Mouse (Mus musculus): ENCODE results near the gene Lrrc61. TPM values are rescaled to one million over a fixed set of nuclear protein-coding genes. Genes with fewer than 3 reads are reported as not detected.

Gene Lrrc61
- polyA plus RNA-seq, 1 experiment from 2014 or later, result 17.2 TPM

GRCm38 (mm10) chr6:48555104-48555890 is 701 bp downstream of the Lrrc61 start:
- Histone ChIP-seq H3K27ac (peak overlapping the region; percentile 93), H3K27me3 (ENCODE audit: low read depth, poor library complexity, severe bottlenecking) (no peaks in the 10 kb centered on the region), H3K9me3 (replicated peaks) (no peaks in the 10 kb centered on the region), H3K36me3 (peaks cover 12% of the 10 kb centered on the region), H3K4me1 (peaks cover 21% of the 10 kb centered on the region), H3K4me3 (peak overlapping the region; percentile 62)
- 38% methylated on average over 14 of the region's 14 CpGs for WGBS
- DNase-seq (ENCODE audit: low spot score), result peak; percentile 48

- 89% methylated on average over 3 of the region's 3 CpGs for WGBS
- no peak overlapping the region; the same call in 1 of the 2 replicates for H3K4me3 ChIP-seq
- H3K4me1 ChIP-seq, result peaks cover 21% of the 10 kb centered on the region
- H3K27ac ChIP-seq, result peak overlapping the region; percentile 93; the same call in 1 of the 2 replicates
- DNase-seq (ENCODE audit: low spot score), result no peak
- H3K36me3 ChIP-seq, result peaks cover 12% of the 10 kb centered on the region
- no peaks in the 10 kb centered on the region for H3K9me3 ChIP-seq (replicated peaks)
- H3K27me3 ChIP-seq (ENCODE audit: low read depth, poor library complexity, severe bottlenecking), result no peaks in the 10 kb centered on the region
Measured at GRCm38 (mm10) chr6:48555956-48556355, 1.4 kb downstream of the Lrrc61 start.

GRCm38 (mm10) chr6:48565693-48566310 is 11.2 kb downstream of the Lrrc61 start:
- 0 out of 2 replicates have a peak overlapping the region, but pooled peaks have one; percentile 10 for H3K27ac ChIP-seq
- whole genome bisulfite sequencing, result 95% methylated on average over 4 of the region's 4 CpGs
- 0 out of 2 replicates have a peak, but pooled peaks cover 5% of the 10 kb centered on the region for H3K4me1 ChIP-seq
- H3K9me3 ChIP-seq (replicated peaks), result no peaks in the 10 kb centered on the region
- H3K27me3 ChIP-seq (ENCODE audit: low read depth, poor library complexity, severe bottlenecking), result no peaks in the 10 kb centered on the region
- H3K36me3 ChIP-seq, result peaks cover 42% of the 10 kb centered on the region
- H3K4me3 ChIP-seq, result no peak overlapping the region
- no peak for DNase-seq (ENCODE audit: low spot score)

- H3K9me3 ChIP-seq (replicated peaks), result no peaks in the 10 kb centered on the region
- H3K36me3 ChIP-seq, result peaks cover 42% of the 10 kb centered on the region
- WGBS, result 93% methylated on average over 5 of the region's 5 CpGs
- peak overlapping the region; percentile 38; the same call in 1 of the 2 replicates for H3K27ac ChIP-seq
- no peaks in the 10 kb centered on the region for H3K27me3 ChIP-seq (ENCODE audit: low read depth, poor library complexity, severe bottlenecking)
- no peak overlapping the region for H3K4me3 ChIP-seq
- no peak for DNase-seq (ENCODE audit: low spot score)
- 0 out of 2 replicates have a peak, but pooled peaks cover 5% of the 10 kb centered on the region for H3K4me1 ChIP-seq
Measured at GRCm38 (mm10) chr6:48566312-48566711, 11.7 kb downstream of the Lrrc61 start.

GRCm38 (mm10) chr6:48568036-48568984 is 13.7 kb downstream of the Lrrc61 start:
- Histone ChIP-seq H3K4me3 (no peak overlapping the region), H3K4me1 (peaks cover 21% of the 10 kb centered on the region), H3K27ac (peak overlapping the region; percentile 15; the same call in 1 of the 2 replicates), H3K27me3 (ENCODE audit: low read depth, poor library complexity, severe bottlenecking) (no peaks in the 10 kb centered on the region), H3K36me3 (peaks cover 42% of the 10 kb centered on the region), H3K9me3 (replicated peaks) (no peaks in the 10 kb centered on the region)
- 92% methylated on average over 21 of the region's 21 CpGs for WGBS
- no peak for DNase-seq (ENCODE audit: low spot score)

- Histone ChIP-seq H3K4me1 (peaks cover 27% of the 10 kb centered on the region), H3K27ac (0 out of 2 replicates have a peak overlapping the region, but pooled peaks have one; percentile 15), H3K9me3 (replicated peaks) (no peaks in the 10 kb centered on the region), H3K4me3 (no peak overlapping the region), H3K27me3 (ENCODE audit: low read depth, poor library complexity, severe bottlenecking) (no peaks in the 10 kb centered on the region), H3K36me3 (peaks cover 38% of the 10 kb centered on the region)
- WGBS, result 90% methylated on average over 8 of the region's 8 CpGs
- no peak for DNase-seq (ENCODE audit: low spot score)
Measured at GRCm38 (mm10) chr6:48569065-48569807, 14.6 kb downstream of the Lrrc61 start.

- no peaks in the 10 kb centered on the region for H3K9me3 ChIP-seq (replicated peaks)
- H3K4me1 ChIP-seq, result peaks cover 27% of the 10 kb centered on the region
- no peaks in the 10 kb centered on the region for H3K27me3 ChIP-seq (ENCODE audit: low read depth, poor library complexity, severe bottlenecking)
- 88% methylated on average over 5 of the region's 5 CpGs for WGBS
- peak overlapping the region; percentile 78 for H3K27ac ChIP-seq
- H3K36me3 ChIP-seq, result peaks cover 24% of the 10 kb centered on the region
- no peak overlapping the region for H3K4me3 ChIP-seq
- no peak for DNase-seq (ENCODE audit: low spot score)
Measured at GRCm38 (mm10) chr6:48572014-48572413, 17.4 kb downstream of the Lrrc61 start.

GRCm38 (mm10) chr6:48572572-48573061 is 18.0 kb downstream of the Lrrc61 start, which contains the start of gene Rarres2:
Gene Rarres2, minus strand, starts transcription at chr6:48572789.
- Histone ChIP-seq H3K9me3 (replicated peaks) (no peaks in the 10 kb centered on the region), H3K4me1 (peaks cover 27% of the 10 kb centered on the region), H3K4me3 (no peak within 1 kb of the TSS), H3K27ac (peak within 1 kb of the TSS; percentile 78), H3K36me3 (peaks cover 24% of the 10 kb centered on the region), H3K27me3 (ENCODE audit: low read depth, poor library complexity, severe bottlenecking) (no peaks in the 10 kb centered on the region)
- peak; percentile 55 for DNase-seq (ENCODE audit: low spot score)
- WGBS, result 20% methylated on average over 6 of the region's 6 CpGs

- Histone ChIP-seq H3K36me3 (peaks cover 20% of the 10 kb centered on the region), H3K4me1 (peaks cover 27% of the 10 kb centered on the region), H3K9me3 (replicated peaks) (no peaks in the 10 kb centered on the region), H3K4me3 (no peak overlapping the region), H3K27ac (peak overlapping the region; percentile 78), H3K27me3 (ENCODE audit: low read depth, poor library complexity, severe bottlenecking) (no peaks in the 10 kb centered on the region)
- peak; percentile 76 for DNase-seq (ENCODE audit: low spot score)
- 12% methylated on average over 10 of the region's 10 CpGs for WGBS
Measured at GRCm38 (mm10) chr6:48573280-48573679, 18.7 kb downstream of the Lrrc61 start.

- 55% methylated on average over 3 of the region's 3 CpGs for WGBS
- DNase-seq (ENCODE audit: low spot score), result no peak
- no peaks in the 10 kb centered on the region for H3K9me3 ChIP-seq (replicated peaks)
- H3K4me1 ChIP-seq, result peaks cover 22% of the 10 kb centered on the region
- H3K27me3 ChIP-seq (ENCODE audit: low read depth, poor library complexity, severe bottlenecking), result no peaks in the 10 kb centered on the region
- H3K4me3 ChIP-seq, result no peak overlapping the region
- H3K27ac ChIP-seq, result peak overlapping the region; percentile 64; the same call in 1 of the 2 replicates
- peaks cover 14% of the 10 kb centered on the region for H3K36me3 ChIP-seq
Measured at GRCm38 (mm10) chr6:48573981-48574380, 19.4 kb downstream of the Lrrc61 start.

GRCm38 (mm10) chr6:48578736-48579135 is 24.1 kb downstream of the Lrrc61 start:
- Histone ChIP-seq H3K4me3 (no peak overlapping the region), H3K27me3 (ENCODE audit: low read depth, poor library complexity, severe bottlenecking) (no peaks in the 10 kb centered on the region), H3K36me3 (no peaks in the 10 kb centered on the region), H3K4me1 (peaks cover 10% of the 10 kb centered on the region), H3K27ac (no peak overlapping the region), H3K9me3 (replicated peaks) (no peaks in the 10 kb centered on the region)
- 52% methylated on average over 5 of the region's 5 CpGs for WGBS
- no peak for DNase-seq (ENCODE audit: low spot score)
